Mouse (Mus musculus): Measurements from ENCODE around the gene Gdpgp1.

- TF ChIP-seq GATA1 (IDR thresholded peaks at IDR 0.05; ENCODE audit: borderline replicate concordance, low read length) (no peak), FLI1 (IDR thresholded peaks at IDR 0.05; ENCODE audit: low read length) (no peak)
These were observed 5.9 kb downstream of the Gdpgp1 start for GRCm38 (mm10) chr7:80238542-80238941.
